Mouse (Mus musculus): Measurements from ENCODE around the gene Prpf38b.

GRCm38 (mm10) chr3:108911548-108912413 is at the start of gene Prpf38b:
- TF ChIP-seq POLR2A (IDR thresholded peaks at IDR 0.05; ENCODE audit: low read depth, low read length) = peak; percentile 89
- TF ChIP-seq CTCF (IDR thresholded peaks at IDR 0.05; ENCODE audit: borderline replicate concordance, insufficient read depth, low read length) = no peak
